Mouse (Mus musculus): ENCODE data around the gene Hspa2.

The Hspa2 gene

DNA sequence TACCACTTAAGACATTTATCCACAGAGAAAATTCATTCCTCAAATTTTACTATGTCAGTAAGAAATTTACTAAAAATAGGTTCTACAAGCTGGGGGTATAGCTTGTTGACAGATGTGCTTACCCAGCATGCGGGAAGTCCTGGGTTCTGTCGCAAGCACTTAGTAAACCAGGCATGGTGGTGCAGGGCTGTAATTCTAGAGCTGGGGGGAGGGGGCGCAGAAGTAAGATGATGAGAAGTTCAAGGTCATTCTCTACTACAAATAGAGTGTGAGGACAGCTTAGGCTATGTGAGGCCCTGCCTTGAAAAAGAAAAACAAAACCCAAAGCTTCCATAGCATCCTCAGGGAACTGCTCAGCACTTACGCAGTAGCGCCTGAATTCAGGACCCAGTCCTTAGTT, 25.4 kb upstream of the Hspa2 start:
- DNase-seq, result no peak

DNA sequence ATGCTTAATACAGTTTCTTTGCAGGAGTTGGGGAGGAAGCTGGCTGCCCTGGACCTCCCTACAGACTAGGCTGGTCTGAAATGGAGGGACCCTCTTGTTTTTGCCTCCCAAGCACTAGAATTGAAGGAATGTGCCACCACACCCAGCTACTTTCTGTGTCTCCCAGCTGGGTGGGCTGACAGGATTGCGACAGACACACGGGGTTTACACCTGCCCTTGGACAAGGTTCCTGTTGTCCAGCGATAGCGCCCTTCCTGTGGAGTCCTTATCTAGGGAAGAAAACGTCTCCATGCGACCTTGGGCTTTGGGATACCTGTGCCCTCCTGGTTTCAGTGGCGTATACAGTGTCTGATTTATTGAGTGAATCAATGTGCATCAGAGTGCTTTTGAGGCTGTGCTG, 23.8 kb upstream of the Hspa2 start:
- no peak for DNase-seq

- DNase-seq, result no peak
Observed at GRCm38 (mm10) chr12:76385342-76385741, 18.6 kb upstream of the Hspa2 start.

DNA sequence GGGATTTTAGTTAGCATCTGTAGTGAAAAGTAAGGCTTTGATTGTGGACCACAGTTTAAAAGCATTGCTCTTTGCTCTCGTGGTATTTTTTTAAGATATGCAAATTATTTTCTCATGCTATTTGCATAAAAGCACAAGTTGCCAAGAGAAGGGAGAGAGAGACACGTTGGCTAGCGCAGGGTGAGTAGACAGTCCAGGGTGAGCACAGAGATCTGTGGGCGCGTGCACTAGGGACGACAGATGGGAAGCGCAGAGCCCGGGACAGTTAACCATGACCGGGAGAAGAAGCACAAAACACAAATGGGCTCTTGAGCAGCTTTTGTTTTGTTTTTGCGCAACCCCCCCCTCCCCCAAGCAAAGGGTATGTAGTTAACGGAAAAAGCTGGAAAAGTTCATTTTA, 15.2 kb upstream of the Hspa2 start:
- DNase-seq, result no peak

- no peak for DNase-seq
Observed at GRCm38 (mm10) chr12:76391595-76392271, 12.2 kb upstream of the Hspa2 start.

- no peak for DNase-seq
Observed at GRCm38 (mm10) chr12:76392979-76393378, 11.0 kb upstream of the Hspa2 start.

DNA sequence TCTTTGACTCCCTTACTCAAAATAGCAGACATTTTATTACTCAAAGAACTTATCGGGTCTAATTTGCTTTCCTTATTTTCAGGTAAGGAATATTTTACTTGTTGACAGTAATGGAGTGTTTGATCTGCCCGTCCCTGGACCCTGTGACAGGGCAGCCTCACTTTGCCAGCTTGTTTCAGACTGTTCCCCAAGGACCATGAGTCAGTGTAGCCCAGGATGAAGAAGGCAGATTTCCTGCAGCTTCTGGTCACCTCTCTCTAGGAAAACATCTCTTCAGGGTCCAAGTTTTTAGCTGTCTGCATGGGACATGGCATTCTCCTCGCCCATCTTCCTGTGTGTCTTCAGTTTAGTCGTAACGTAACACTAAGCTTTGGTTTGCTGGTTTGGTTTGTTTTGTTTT, 6.7 kb upstream of the Hspa2 start:
- DNase-seq, result no peak

DNA sequence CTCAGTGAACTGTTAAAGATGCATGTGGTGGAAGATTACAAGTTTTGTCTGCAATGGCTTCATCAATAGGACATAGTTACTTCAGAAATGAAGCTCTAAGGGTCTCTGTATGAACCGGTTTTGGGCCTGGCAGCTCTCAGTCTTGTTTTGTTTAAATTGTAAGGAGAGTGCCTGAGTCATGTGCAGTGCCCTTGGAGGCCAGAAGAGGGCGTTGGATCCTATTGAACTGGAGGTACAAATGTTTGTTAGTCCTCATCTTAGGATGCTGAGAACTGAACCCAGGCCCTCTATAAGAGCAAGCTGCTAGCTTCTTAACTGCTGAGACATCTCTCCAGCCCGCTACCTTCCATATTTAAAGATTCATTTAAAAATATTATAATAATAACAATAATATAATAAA, 2.3 kb upstream of the Hspa2 start:
- no peak for DNase-seq

GRCm38 (mm10) chr12:76402991-76403885, 738 bp upstream of the Hspa2 start:
- DNase-seq, result no peak

DNA sequence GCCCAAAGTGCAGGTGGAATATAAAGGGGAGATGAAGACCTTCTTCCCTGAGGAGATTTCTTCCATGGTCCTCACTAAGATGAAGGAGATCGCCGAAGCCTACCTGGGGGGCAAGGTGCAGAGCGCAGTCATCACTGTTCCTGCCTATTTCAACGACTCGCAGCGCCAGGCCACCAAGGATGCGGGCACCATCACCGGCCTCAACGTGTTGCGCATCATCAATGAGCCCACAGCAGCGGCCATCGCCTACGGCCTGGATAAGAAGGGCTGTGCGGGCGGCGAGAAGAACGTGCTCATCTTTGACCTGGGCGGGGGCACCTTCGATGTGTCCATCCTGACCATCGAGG, 833 bp downstream of the Hspa2 start:
- DNase-seq, result peak in 1 of 2 experiments; percentile 29

DNA sequence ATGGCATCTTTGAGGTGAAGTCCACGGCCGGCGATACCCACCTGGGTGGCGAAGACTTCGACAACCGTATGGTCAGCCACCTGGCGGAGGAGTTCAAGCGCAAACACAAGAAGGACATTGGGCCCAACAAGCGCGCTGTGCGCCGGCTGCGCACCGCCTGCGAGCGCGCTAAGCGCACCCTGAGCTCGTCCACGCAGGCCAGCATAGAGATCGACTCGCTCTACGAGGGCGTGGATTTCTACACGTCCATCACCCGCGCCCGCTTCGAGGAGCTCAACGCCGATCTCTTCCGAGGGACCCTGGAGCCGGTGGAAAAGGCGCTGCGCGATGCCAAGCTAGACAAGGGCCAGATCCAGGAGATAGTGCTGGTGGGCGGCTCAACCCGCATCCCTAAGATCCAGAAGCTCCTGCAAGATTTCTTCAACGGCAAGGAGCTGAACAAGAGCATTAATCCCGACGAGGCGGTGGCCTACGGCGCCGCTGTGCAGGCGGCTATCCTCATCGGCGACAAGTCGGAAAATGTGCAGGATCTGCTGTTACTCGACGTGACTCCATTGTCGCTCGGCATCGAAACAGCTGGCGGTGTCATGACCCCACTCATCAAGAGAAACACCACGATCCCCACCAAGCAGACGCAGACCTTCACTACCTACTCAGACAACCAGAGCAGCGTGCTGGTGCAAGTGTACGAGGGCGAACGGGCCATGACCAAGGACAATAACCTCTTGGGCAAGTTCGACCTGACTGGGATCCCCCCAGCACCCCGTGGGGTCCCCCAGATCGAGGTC, 1.4 kb downstream of the Hspa2 start:
- DNase-seq, result no peak

- DNase-seq, result no peak
Observed at GRCm38 (mm10) chr12:76405971-76406370, 2.0 kb downstream of the Hspa2 start.

DNA sequence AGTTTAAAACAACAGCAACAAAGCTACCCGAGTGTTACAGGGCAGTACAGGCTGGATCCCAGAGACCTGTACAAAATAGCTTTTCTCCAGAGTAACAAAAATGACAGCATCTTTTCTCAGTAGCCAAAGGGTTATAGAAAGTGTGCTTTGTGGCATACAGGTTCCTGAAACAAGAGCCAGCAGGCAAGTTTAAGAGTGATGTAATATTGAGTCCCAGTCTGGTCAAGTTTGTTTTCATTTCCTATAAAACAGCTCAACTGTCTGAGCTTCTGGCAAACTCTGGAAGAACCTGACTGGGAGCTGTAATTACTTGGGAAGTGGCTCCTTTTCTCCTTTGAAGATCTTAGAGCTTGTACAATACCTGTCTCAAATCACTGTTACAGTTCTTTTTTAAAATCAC, 3.2 kb downstream of the Hspa2 start:
- DNase-seq, result no peak

GRCm38 (mm10) chr12:76409166-76409565, 5.2 kb downstream of the Hspa2 start:
- no peak for DNase-seq

DNA sequence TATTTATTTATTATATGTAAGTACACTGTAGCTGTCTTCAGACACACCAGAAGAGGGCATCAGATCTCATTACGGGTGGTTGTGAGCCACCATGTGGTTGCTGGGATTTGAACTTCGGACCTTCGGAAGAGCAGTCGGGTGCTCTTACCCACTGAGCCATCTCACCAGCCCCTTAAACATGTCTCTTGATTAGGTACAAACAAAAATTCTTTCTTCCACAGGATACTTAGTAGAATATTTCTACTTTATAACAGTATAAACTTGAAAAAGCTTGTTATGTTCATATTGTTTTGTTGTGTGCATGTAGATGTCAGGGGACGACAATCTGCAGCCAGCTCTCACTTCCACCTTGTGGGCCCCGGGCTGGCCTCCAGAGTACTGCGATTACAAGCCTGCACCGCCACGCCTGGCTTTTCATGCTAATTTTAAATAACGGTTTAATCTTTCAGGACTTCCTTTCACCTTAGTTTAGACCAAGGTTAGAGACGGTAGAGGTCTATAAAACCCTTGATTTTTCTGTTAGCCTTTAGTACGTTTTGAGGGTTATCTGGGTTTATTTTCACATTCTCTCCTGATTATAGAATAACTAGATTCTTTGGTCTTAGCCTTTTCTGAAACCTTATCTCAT, 11.5 kb downstream of the Hspa2 start:
- no peak for DNase-seq

GRCm38 (mm10) chr12:76417433-76417854, 13.5 kb downstream of the Hspa2 start, which contains the start of gene Ppp1r36:
TSS of gene Ppp1r36 (plus strand) at chr12:76417538.
- peak; percentile 9 to 53 for DNase-seq

DNA sequence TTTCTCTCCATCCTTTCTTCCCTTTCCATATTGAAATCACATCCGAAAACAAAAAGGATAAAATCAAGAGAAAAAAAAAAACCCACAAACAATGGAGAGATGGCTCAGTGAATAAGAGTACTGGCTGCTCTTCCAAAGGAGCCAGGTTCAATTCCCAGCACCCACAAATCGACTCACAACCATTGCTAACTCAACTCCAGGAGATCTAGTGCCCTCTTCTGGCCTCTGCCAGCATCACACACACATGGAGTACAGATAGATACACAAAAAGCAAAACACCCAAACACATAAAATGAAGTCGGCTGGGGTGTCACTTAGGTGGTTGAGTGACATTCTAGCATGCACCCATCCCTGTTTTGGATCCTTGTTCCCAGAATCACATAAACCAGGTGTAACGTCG, 14.4 kb downstream of the Hspa2 start:
- no peak for DNase-seq

GRCm38 (mm10) chr12:76425256-76425655, 21.3 kb downstream of the Hspa2 start:
- no peak for DNase-seq

- DNase-seq, result no peak
Observed at GRCm38 (mm10) chr12:76427546-76427945, 23.6 kb downstream of the Hspa2 start.

DNA sequence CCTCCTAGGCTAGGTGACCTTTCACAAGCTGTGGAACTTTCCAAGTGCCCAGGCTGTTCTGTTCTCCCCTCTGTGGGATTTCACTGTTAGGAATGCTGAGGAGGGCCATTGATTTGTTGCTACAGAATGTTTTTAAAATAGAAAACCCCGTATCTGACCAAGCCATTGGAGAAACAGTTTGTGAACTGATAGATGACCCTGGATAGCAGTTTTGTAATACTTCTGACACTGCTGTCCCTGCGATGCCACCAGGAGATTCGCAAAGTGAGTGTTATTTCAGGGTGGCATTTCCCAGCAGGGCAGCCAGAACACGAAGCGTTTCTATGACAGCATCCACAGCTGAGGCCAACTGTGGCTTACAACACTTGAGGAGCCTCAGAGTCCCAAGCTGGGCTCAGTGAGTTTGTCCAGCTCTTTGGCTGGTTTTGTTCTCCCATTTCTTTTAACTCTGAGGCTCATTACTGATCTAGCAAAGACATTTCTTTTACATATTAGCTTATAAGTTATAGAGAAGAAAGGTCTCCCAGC, 27.0 kb downstream of the Hspa2 start:
- no peak for DNase-seq

DNA sequence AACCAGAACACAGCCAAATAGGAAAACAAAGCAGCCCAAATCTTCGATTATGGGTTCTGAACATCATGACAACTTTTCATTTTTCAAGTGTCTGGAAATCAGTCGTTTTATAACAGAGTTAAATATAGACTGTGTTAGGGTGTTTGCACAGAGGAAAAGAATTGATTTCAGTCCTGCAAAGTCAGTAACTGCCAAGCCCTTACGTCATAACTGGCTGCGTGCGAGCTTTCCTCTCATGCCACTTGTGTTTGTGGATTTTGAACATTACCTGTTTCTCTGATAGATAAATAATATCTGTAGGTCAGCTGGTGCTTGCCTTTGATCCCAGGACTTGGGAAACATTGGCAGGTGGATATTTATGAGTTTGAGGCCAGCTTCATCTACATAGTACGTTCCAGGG, 27.5 kb downstream of the Hspa2 start:
- DNase-seq, result no peak

DNA sequence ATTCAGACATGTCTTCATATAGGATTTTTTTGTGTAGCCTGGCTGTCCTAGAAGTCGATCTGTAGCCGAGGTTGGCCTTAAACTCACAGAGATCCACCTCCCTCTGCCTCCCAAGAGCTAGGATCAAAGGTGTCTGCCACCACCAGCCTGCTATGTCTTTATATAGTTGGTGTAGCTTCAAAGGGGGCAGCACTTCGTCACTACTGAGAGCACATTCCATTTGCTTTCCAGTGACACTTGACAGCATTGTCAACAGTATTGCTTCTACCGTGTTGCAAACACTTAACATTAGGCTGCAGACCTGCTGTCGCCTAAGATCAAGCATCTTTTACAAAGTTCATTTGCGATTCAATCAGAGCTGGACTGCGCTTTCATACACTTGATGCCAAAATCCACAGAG, 30.1 kb downstream of the Hspa2 start:
- DNase-seq, result no peak

- DNase-seq, result no peak
Observed at GRCm38 (mm10) chr12:76435084-76435483, 31.1 kb downstream of the Hspa2 start.
